Mouse (Mus musculus) embryonic facial prominence, embryonic 11.5 days (tissue): ENCODE measurements at regions not wholly inside any gene's neighbourhood (a gene's known extent, or its start where the extent isn't known, plus 50 kb on each side); places are given as distances from the start of the nearest gene placed in this dataset.
"Not testable (repeated sequence)": the region's sequence is repeated elsewhere in the genome, so short reads cannot be mapped to it uniquely, and the experiment has no call there.

ENCODE experiments used
- ATAC-seq: fragments of 200-750 bp; cut with Nextera tagmentation; replicated peaks from 2 replicates; pipeline ENCODE4 v1.8.0; 2017; ENCODE audit warnings: low read depth; ENCODE audit not compliant: insufficient number of reproducible peaks, low FRiP score, low TSS enrichment
- DNase-seq: peaks from one replicate; pipeline ENCODE4 v3.0.0-alpha.2; 2015; ENCODE audit warnings: low spot score
- H3K27ac ChIP-seq: fragments of 300-500 bp; sonication (generic); replicated peaks from 2 replicates; pipeline ENCODE4 v1.5.1; 2014; ENCODE audit warnings: mild to moderate bottlenecking, low read depth, low read length, control low read depth
- H3K27me3 ChIP-seq: fragments of 300-500 bp; sonication (generic); 2 replicates; pipeline ENCODE4 v1.6.1; 2014; ENCODE audit warnings: mild to moderate bottlenecking, low read length, moderate library complexity, mixed read lengths; ENCODE audit not compliant: control insufficient read depth, insufficient read depth
- H3K36me3 ChIP-seq: fragments of 300-500 bp; sonication (generic); replicated peaks from 2 replicates; pipeline ENCODE4 v1.6.1; 2014; ENCODE audit warnings: low read depth, mild to moderate bottlenecking, low read length, moderate library complexity, mixed read lengths; ENCODE audit not compliant: control insufficient read depth, insufficient read depth
- H3K4me1 ChIP-seq: fragments of 300-500 bp; sonication (generic); 2 replicates; pipeline ENCODE4 v1.6.1; 2014; ENCODE audit warnings: low read length, mixed read lengths; ENCODE audit not compliant: control insufficient read depth, insufficient read depth
- H3K4me2 ChIP-seq: fragments of 300-500 bp; sonication (generic); 2 replicates; pipeline ENCODE4 v1.6.1; 2014; ENCODE audit warnings: low read depth, mild to moderate bottlenecking, control low read depth, low read length, moderate library complexity
- H3K4me3 ChIP-seq: fragments of 300-500 bp; sonication (generic); 2 replicates; pipeline ENCODE4 v1.5.1; 2014; ENCODE audit warnings: low read depth, low read length, control low read depth
- H3K9ac ChIP-seq: fragments of 300-500 bp; sonication (generic); replicated peaks from 2 replicates; pipeline ENCODE4 v1.6.1; 2014; ENCODE audit warnings: mild to moderate bottlenecking, control low read depth, low read length
- H3K9me3 ChIP-seq: fragments of 300-500 bp; sonication (generic); replicated peaks from 2 replicates; pipeline ENCODE4 v1.6.1; 2016; ENCODE audit warnings: mild to moderate bottlenecking, low read length, inconsistent platforms, mixed read lengths; ENCODE audit not compliant: control insufficient read depth
- WGBS: fragments of 180-500 bp; shearing (Covaris S2); extraction: QIAGEN DNeasy Blood & Tissue Kit; methylation state at CpG from one replicate; pipeline ENCODE4 v1.1.7; 2014; 5-methylcytosine and 5-hydroxymethylcytosine counted together

- no peak overlapping the region for H3K4me2 ChIP-seq
- DNase-seq (no peak), ATAC-seq (no peak)
- H3K9me3 ChIP-seq, result no peaks in the 10 kb centered on the region
- no peak overlapping the region for H3K4me3 ChIP-seq
- H3K36me3 ChIP-seq, result no peaks in the 10 kb centered on the region
- H3K4me1 ChIP-seq, result no peaks in the 10 kb centered on the region
- no peaks in the 10 kb centered on the region for H3K27me3 ChIP-seq
- WGBS, result 52% methylated on average over 8 of the region's 8 CpGs
- H3K9ac ChIP-seq, result no peak overlapping the region
- H3K27ac ChIP-seq, result no peak overlapping the region
These were observed 96.9 kb upstream of the Arl4c start for GRCm38 (mm10) chr1:88798874-88799273.

- Histone ChIP-seq H3K4me1 (no peaks in the 10 kb centered on the region), H3K9me3 (no peaks in the 10 kb centered on the region), H3K36me3 (no peaks in the 10 kb centered on the region), H3K27ac (no peak overlapping the region), H3K9ac (no peak overlapping the region), H3K27me3 (no peaks in the 10 kb centered on the region), H3K4me3 (no peak overlapping the region), H3K4me2 (no peak overlapping the region)
- ATAC-seq, result no peak
- no peak for DNase-seq
- WGBS, result 39% methylated on average over 7 of the region's 7 CpGs
These were observed 97.3 kb upstream of the Arl4c start for GRCm38 (mm10) chr1:88799343-88799742.

GRCm38 (mm10) chr1:88799789-88800188 lies 97.8 kb upstream of the Arl4c start:
- H3K27me3 ChIP-seq, result no peaks in the 10 kb centered on the region
- no peak overlapping the region for H3K4me2 ChIP-seq
- no peak overlapping the region for H3K4me3 ChIP-seq
- no peaks in the 10 kb centered on the region for H3K4me1 ChIP-seq
- H3K9me3 ChIP-seq, result no peaks in the 10 kb centered on the region
- WGBS, result 38% methylated on average over 8 of the region's 8 CpGs
- H3K9ac ChIP-seq, result no peak overlapping the region
- H3K36me3 ChIP-seq, result no peaks in the 10 kb centered on the region
- ATAC-seq (no peak), DNase-seq (no peak)
- no peak overlapping the region for H3K27ac ChIP-seq

GRCm38 (mm10) chr1:88800411-88800810 lies 98.4 kb upstream of the Arl4c start:
- WGBS, result 27% methylated on average over 5 of the region's 5 CpGs
- no peak overlapping the region for H3K9ac ChIP-seq
- H3K9me3 ChIP-seq, result no peaks in the 10 kb centered on the region
- ATAC-seq (no peak; the same call in 1 of the 2 replicates), DNase-seq (no peak)
- H3K4me2 ChIP-seq, result no peak overlapping the region
- H3K36me3 ChIP-seq, result no peaks in the 10 kb centered on the region
- no peaks in the 10 kb centered on the region for H3K27me3 ChIP-seq
- no peak overlapping the region for H3K4me3 ChIP-seq
- H3K27ac ChIP-seq, result no peak overlapping the region
- no peaks in the 10 kb centered on the region for H3K4me1 ChIP-seq

- not testable (repeated sequence) for H3K27ac ChIP-seq, DNase-seq, ATAC-seq
These were observed 99.1 kb upstream of the Arl4c start for GRCm38 (mm10) chr1:88801151-88801550.

GRCm38 (mm10) chr1:88806960-88807359 lies 104.9 kb upstream of the Arl4c start:
- no peak for DNase-seq

More at GRCm38 (mm10) chr1:88801151-88801550, 99.1 kb upstream of the Arl4c start:
- H3K36me3 ChIP-seq, H3K4me3 ChIP-seq, H3K27me3 ChIP-seq, H3K9me3 ChIP-seq, H3K4me1 ChIP-seq, H3K9ac ChIP-seq, H3K4me2 ChIP-seq: not testable (repeated sequence)

GRCm38 (mm10) chr1:88807901-88808300 lies 105.9 kb upstream of the Arl4c start:
- ATAC-seq (no peak), DNase-seq (no peak)
- Histone ChIP-seq H3K4me3 (no peak overlapping the region), H3K4me2 (no peak overlapping the region), H3K27ac (no peak overlapping the region), H3K36me3 (no peaks in the 10 kb centered on the region), H3K9ac (no peak overlapping the region), H3K4me1 (no peaks in the 10 kb centered on the region), H3K9me3 (no peaks in the 10 kb centered on the region), H3K27me3 (no peaks in the 10 kb centered on the region)
- 91% methylated on average over 6 of the region's 6 CpGs for WGBS

More at GRCm38 (mm10) chr1:88806960-88807359, 104.9 kb upstream of the Arl4c start:
- Histone ChIP-seq H3K4me2 (no peak overlapping the region), H3K9ac (no peak overlapping the region), H3K27ac (no peak overlapping the region), H3K36me3 (no peaks in the 10 kb centered on the region), H3K4me3 (no peak overlapping the region), H3K4me1 (no peaks in the 10 kb centered on the region), H3K27me3 (no peaks in the 10 kb centered on the region), H3K9me3 (no peaks in the 10 kb centered on the region)
- no peak for ATAC-seq
- WGBS, result 52% methylated on average over 6 of the region's 6 CpGs

GRCm38 (mm10) chr1:88808508-88808907 lies 106.5 kb upstream of the Arl4c start:
- WGBS, result 60% methylated on average over 3 of the region's 3 CpGs
- no peak overlapping the region for H3K27ac ChIP-seq

More at GRCm38 (mm10) chr1:88808508-88808907, 106.5 kb upstream of the Arl4c start:
- DNase-seq, result no peak
- no peak for ATAC-seq
- H3K9ac ChIP-seq, result no peak overlapping the region
- H3K27me3 ChIP-seq, result no peaks in the 10 kb centered on the region
- no peak overlapping the region for H3K4me2 ChIP-seq
- H3K4me3 ChIP-seq, result no peak overlapping the region
- H3K4me1 ChIP-seq, result no peaks in the 10 kb centered on the region
- no peaks in the 10 kb centered on the region for H3K9me3 ChIP-seq
- no peaks in the 10 kb centered on the region for H3K36me3 ChIP-seq
